Comparison of ENCODE assay signal across 30 mouse cellular contexts in genomic region chr7:132282576-132282975, GRCm38 (mm10). TPM values are rescaled to one million over a fixed set of nuclear protein-coding genes. Genes with fewer than 3 reads are reported as not detected.
DNase-seq lines count a peak whose midpoint lies in the region; ATAC-seq and TF ChIP-seq lines count a peak whose summit lies in the region.
"Had no signal": no experiment of that assay in that cellular context is flagged by ENCODE, and none has a peak within 500 bp of the region (broad histone marks: within the 10 kb centered on the region; RNA-seq: fewer than 3 reads in every experiment).

No protein-coding gene starts in this region.

- no peak overlapping the region for H3K9ac ChIP-seq in midbrain, postnatal 0 days (replicated peaks; ENCODE audit: low read length, poor library complexity, severe bottlenecking)
- H3K9ac ChIP-seq in forebrain, embryonic 16.5 days (replicated peaks; ENCODE audit: low read depth, low read length): no peak overlapping the region
- H3K9ac ChIP-seq: embryonic facial prominence, embryonic 15.5 days; kidney, embryonic 15.5 days; limb, embryonic 13.5 days; liver, embryonic 12.5 days; midbrain, embryonic 13.5 days had no signal

- H3K4me1 ChIP-seq in midbrain, embryonic 10.5 days: peaks cover 59% of the 10 kb centered on the region
- H3K4me1 ChIP-seq in midbrain, postnatal 0 days (ENCODE audit: insufficient read depth, low read length): peaks cover 8% of the 10 kb centered on the region; the same call in 1 of the 2 replicates
- H3K4me1 ChIP-seq in forebrain, embryonic 16.5 days (replicated peaks; ENCODE audit: control insufficient read depth, insufficient read depth, low read length): peaks cover 56% of the 10 kb centered on the region

- no peak overlapping the region for H3K4me3 ChIP-seq in midbrain, embryonic 10.5 days
- H3K4me3 ChIP-seq in midbrain, postnatal 0 days (ENCODE audit: low read depth, low read length): no peak overlapping the region
- H3K4me3 ChIP-seq in forebrain, embryonic 16.5 days (replicated peaks; ENCODE audit: low read length): no peak overlapping the region
- H3K4me3 ChIP-seq: embryonic facial prominence, embryonic 10.5 days; embryonic facial prominence, embryonic 15.5 days; kidney, embryonic 15.5 days; limb, embryonic 13.5 days; liver, embryonic 12.5 days; midbrain, embryonic 13.5 days had no signal

- peak overlapping the region; percentile 11; the same call in 1 of the 2 replicates for H3K27ac ChIP-seq in midbrain, embryonic 10.5 days (replicated peaks)
- no peak overlapping the region for H3K27ac ChIP-seq in midbrain, postnatal 0 days (ENCODE audit: low read depth, low read length)
- peak overlapping the region; percentile 52; the same call in 1 of the 2 replicates for H3K27ac ChIP-seq in forebrain, embryonic 16.5 days (ENCODE audit: low read length)
- H3K27ac ChIP-seq: embryonic facial prominence, embryonic 10.5 days; embryonic facial prominence, embryonic 15.5 days; kidney, embryonic 15.5 days; limb, embryonic 13.5 days; liver, embryonic 12.5 days; stomach, postnatal 0 days had no signal

- no peak overlapping the region for H3K4me2 ChIP-seq in midbrain, postnatal 0 days (ENCODE audit: low read depth, low read length, poor library complexity, severe bottlenecking)
- H3K4me2 ChIP-seq in forebrain, embryonic 16.5 days (ENCODE audit: low read length): no peak overlapping the region
- H3K4me2 ChIP-seq: embryonic facial prominence, embryonic 15.5 days; heart, embryonic 11.5 days; kidney, embryonic 15.5 days; limb, embryonic 13.5 days; liver, embryonic 12.5 days; midbrain, embryonic 13.5 days had no signal

- intact Hi-C loops in heart, postnatal 36 days (cut with DNase I): no loop called here

- DNase-seq in heart, adult 11 months: peak; percentile 91
- no peak for DNase-seq in heart, postnatal 36 days
- no peak for DNase-seq in midbrain, embryonic 10.5 days (ENCODE audit: low spot score)
- no peak for DNase-seq in midbrain, postnatal 0 days (ENCODE audit: low spot score)
- DNase-seq in cerebellum, adult 8-10 months: no peak
- no peak for DNase-seq in cerebellum, postnatal 10 days
- DNase-seq: adrenal gland, postnatal 10 days; cerebellum, adult 11-12 months; gastrocnemius, postnatal 25 days; heart, postnatal 4 days; kidney, adult 18-20 months; kidney, postnatal 25 days; lung, adult 18-20 months; lung, postnatal 4 days; right cerebral cortex, adult 18-20 months; spleen, adult 18-20 months; thymus, adult 18-20 months; thymus, postnatal 25 days had no signal

- H3K36me3 ChIP-seq in midbrain, embryonic 10.5 days: peaks cover 6% of the 10 kb centered on the region; the same call in 1 of the 2 replicates
- no peaks in the 10 kb centered on the region for H3K36me3 ChIP-seq in midbrain, postnatal 0 days (ENCODE audit: insufficient read depth, low read length)
- H3K36me3 ChIP-seq in forebrain, embryonic 16.5 days (ENCODE audit: control insufficient read depth, insufficient read depth): no peaks in the 10 kb centered on the region
- H3K36me3 ChIP-seq: embryonic facial prominence, embryonic 10.5 days; embryonic facial prominence, embryonic 15.5 days; kidney, embryonic 15.5 days; liver, embryonic 12.5 days; midbrain, embryonic 13.5 days had no signal

- no peak for TF ChIP-seq CTCF in midbrain, postnatal 0 days (IDR thresholded peaks at IDR 0.05)

- no peak for ATAC-seq in midbrain, postnatal 0 days (ENCODE audit: low FRiP score)
- no peak for ATAC-seq in forebrain, embryonic 16.5 days
- ATAC-seq: inflammation-experienced regulatory T-cells, adult 6 months; liver, embryonic 12.5 days; lung, postnatal 0 days; midbrain, embryonic 13.5 days; Patski had no signal

- H3K9me3 ChIP-seq in midbrain, embryonic 10.5 days (replicated peaks): no peaks in the 10 kb centered on the region
- no peaks in the 10 kb centered on the region for H3K9me3 ChIP-seq in midbrain, postnatal 0 days (ENCODE audit: low read length)
- H3K9me3 ChIP-seq in forebrain, embryonic 16.5 days (ENCODE audit: control insufficient read depth, low read length): no peaks in the 10 kb centered on the region
- H3K9me3 ChIP-seq: embryonic facial prominence, embryonic 10.5 days; embryonic facial prominence, embryonic 15.5 days; kidney, embryonic 15.5 days; limb, embryonic 13.5 days; liver, embryonic 12.5 days; midbrain, embryonic 13.5 days had no signal

- no peaks in the 10 kb centered on the region for H3K27me3 ChIP-seq in midbrain, embryonic 10.5 days (ENCODE audit: low read depth, poor library complexity, severe bottlenecking)
- H3K27me3 ChIP-seq in midbrain, postnatal 0 days (ENCODE audit: insufficient read depth, low read length): no peaks in the 10 kb centered on the region
- H3K27me3 ChIP-seq in forebrain, embryonic 16.5 days (replicated peaks; ENCODE audit: control insufficient read depth, insufficient read depth, low read length): no peaks in the 10 kb centered on the region
- H3K27me3 ChIP-seq: embryonic facial prominence, embryonic 15.5 days; kidney, embryonic 15.5 days; limb, embryonic 13.5 days; liver, embryonic 12.5 days; midbrain, embryonic 13.5 days; Patski had no signal

- 90% methylated on average over 2 of the region's 2 CpGs for WGBS in midbrain, embryonic 10.5 days
- 95% methylated on average over 2 of the region's 2 CpGs for WGBS in midbrain, postnatal 0 days
- WGBS in forebrain, embryonic 16.5 days: 82% methylated on average over 2 of the region's 2 CpGs

RNA-seq across cellular contexts. Expression of gene Chst15, which starts 34.5 kb away (rescaled TPM):
- 1 to 10 TPM; 8.3 to 9.2 TPM for total RNA-seq in heart, postnatal 36 days (2021)
- polyA plus RNA-seq in midbrain, embryonic 10.5 days (2016; fragmentation: Nextera tagmentation; extraction: Ambion mirVana): 14.2 and 18.7 TPM in 2 replicates
- 20.0 and 21.9 TPM in 2 replicates for total RNA-seq in midbrain, postnatal 0 days (2014; rRNA removed)
- polyA plus RNA-seq in midbrain, postnatal 0 days (2015; fragmentation: Nextera tagmentation; extraction: Ambion mirVana): 8.4 TPM in 2 replicates
- 22.8 and 23.7 TPM in 2 replicates for polyA plus RNA-seq in forebrain, embryonic 16.5 days (2015; fragmentation: Nextera tagmentation; extraction: Ambion mirVana)
